ENCODE assay signal across 28 mouse cellular contexts in the genomic region with DNA sequence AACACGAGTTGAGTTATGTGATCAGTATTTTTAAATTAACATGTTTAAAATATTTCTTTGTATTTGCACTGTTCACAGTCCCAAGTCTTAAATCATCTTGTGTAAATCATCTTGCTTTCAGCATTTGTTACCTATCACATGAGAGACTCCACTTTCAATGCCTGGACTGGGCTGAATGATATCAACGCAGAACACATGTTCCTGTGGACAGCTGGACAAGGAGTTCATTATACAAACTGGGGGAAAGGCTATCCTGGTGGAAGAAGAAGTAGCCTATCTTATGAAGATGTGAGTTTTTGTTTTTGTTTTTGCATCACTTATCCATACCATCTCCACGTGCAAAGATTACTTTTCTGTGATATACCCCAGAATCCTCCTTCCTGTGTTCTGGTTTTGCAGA.
"Had no signal": no experiment of that assay in that cellular context is flagged by ENCODE, and none has a peak within 500 bp of the region (broad histone marks: within the 10 kb centered on the region; RNA-seq: fewer than 3 reads in every experiment).

No protein-coding gene starts in this region.

- H3K9ac ChIP-seq: embryonic facial prominence, embryonic 12.5 days; embryonic facial prominence, embryonic 13.5 days; embryonic facial prominence, embryonic 15.5 days; forebrain, embryonic 12.5 days; forebrain, embryonic 13.5 days; forebrain, embryonic 15.5 days; forebrain, postnatal 0 days had no signal

- H3K36me3 ChIP-seq: embryonic facial prominence, embryonic 10.5 days; embryonic facial prominence, embryonic 12.5 days; embryonic facial prominence, embryonic 13.5 days; embryonic facial prominence, embryonic 15.5 days; forebrain, embryonic 10.5 days; forebrain, embryonic 12.5 days; forebrain, embryonic 15.5 days had no signal

- H3K9me3 ChIP-seq: embryonic facial prominence, embryonic 15.5 days; forebrain, embryonic 10.5 days; forebrain, embryonic 12.5 days; forebrain, embryonic 15.5 days had no signal

- H3K27ac ChIP-seq: embryonic facial prominence, embryonic 10.5 days; embryonic facial prominence, embryonic 12.5 days; embryonic facial prominence, embryonic 13.5 days; embryonic facial prominence, embryonic 15.5 days; forebrain, embryonic 10.5 days; forebrain, embryonic 12.5 days; forebrain, embryonic 13.5 days; forebrain, embryonic 15.5 days; gastrocnemius, adult 2 months; heart, adult 2 months had no signal

- H3K27me3 ChIP-seq: embryonic facial prominence, embryonic 12.5 days; embryonic facial prominence, embryonic 13.5 days; embryonic facial prominence, embryonic 15.5 days; forebrain, embryonic 12.5 days; forebrain, embryonic 13.5 days; forebrain, embryonic 15.5 days had no signal

- DNase-seq: cerebellum, adult 8-10 months; cerebellum, adult 9-10 months; cerebellum, adult 9-11 months; cerebellum, postnatal 10 days; cerebellum, postnatal 14 days; cerebellum, postnatal 25 days; cerebellum, postnatal 36 days; embryo, embryonic 11 days; forebrain, postnatal 0 days; gastrocnemius, adult 2 months; gastrocnemius, postnatal 10 days; gastrocnemius, postnatal 14 days; gastrocnemius, postnatal 25 days; gastrocnemius, postnatal 36 days; heart, adult 11 months; heart, adult 18-20 months; heart, adult 2 months had no signal

- ATAC-seq: forebrain, embryonic 13.5 days; forebrain, embryonic 14.5 days; forebrain, embryonic 15.5 days; forebrain, embryonic 16.5 days; forebrain, postnatal 0 days had no signal

- H3K4me2 ChIP-seq: embryonic facial prominence, embryonic 12.5 days; embryonic facial prominence, embryonic 13.5 days; embryonic facial prominence, embryonic 15.5 days; forebrain, embryonic 12.5 days; forebrain, embryonic 13.5 days; forebrain, embryonic 15.5 days had no signal

- H3K4me1 ChIP-seq: embryonic facial prominence, embryonic 10.5 days; embryonic facial prominence, embryonic 15.5 days; forebrain, embryonic 10.5 days; forebrain, embryonic 12.5 days; forebrain, embryonic 13.5 days; forebrain, embryonic 15.5 days had no signal

- H3K4me3 ChIP-seq: embryonic facial prominence, embryonic 10.5 days; embryonic facial prominence, embryonic 12.5 days; embryonic facial prominence, embryonic 13.5 days; embryonic facial prominence, embryonic 15.5 days; erythroblast, embryonic 14.5 days; forebrain, embryonic 10.5 days; forebrain, embryonic 12.5 days; forebrain, embryonic 13.5 days; forebrain, embryonic 15.5 days; gastrocnemius, adult 2 months; heart, adult 2 months had no signal
